Mouse (Mus musculus) bone marrow, adult 2 months (tissue): ENCODE results near the gene Pla2g12b.
"Not testable (repeated sequence)": the region's sequence is repeated elsewhere in the genome, so short reads cannot be mapped to it uniquely, and the experiment has no call there.

Experiments used
- CTCF ChIP-seq: fragments of 200-500 bp; IDR thresholded peaks from 2 replicates; pipeline ENCODE4 v1.5.1; 2011; ENCODE audit warnings: low read length, control low read depth; ENCODE audit not compliant: control insufficient read depth, insufficient read depth
- POLR2A ChIP-seq: fragments of 200-500 bp; IDR thresholded peaks from 2 replicates; pipeline ENCODE4 v1.6.1; 2011; ENCODE audit warnings: low read depth, mild to moderate bottlenecking, control low read depth, low read length, borderline replicate concordance; ENCODE audit not compliant: control insufficient read depth

GRCm38 (mm10) chr10:59395461-59395860 lies 8.0 kb upstream of the Pla2g12b start, which contains the start of gene Gm10273:
- TF ChIP-seq POLR2A, CTCF: not testable (repeated sequence)
